Mouse (Mus musculus) embryonic facial prominence, embryonic 15.5 days (tissue): ENCODE measurements at regions not wholly inside any gene's neighbourhood (a gene's known extent, or its start where the extent isn't known, plus 50 kb on each side); places are given as distances from the start of the nearest gene placed in this dataset.
A peak's percentile ranks its signal among the peaks of the same experiment; 100 is the strongest.
"Not testable (repeated sequence)": the region's sequence is repeated elsewhere in the genome, so short reads cannot be mapped to it uniquely, and the experiment has no call there.

ENCODE experiments used
- ATAC-seq: fragments of 200-750 bp; cut with Nextera tagmentation; 2 replicates; pipeline ENCODE4 v1.8.0; 2017; ENCODE audit warnings: low read depth, moderate TSS enrichment; ENCODE audit not compliant: insufficient number of reproducible peaks, low FRiP score, low TSS enrichment
- H3K27ac ChIP-seq: fragments of 300-500 bp; sonication (generic); replicated peaks from 2 replicates; pipeline ENCODE4 v1.5.1; 2015; ENCODE audit warnings: mild to moderate bottlenecking, inconsistent platforms
- H3K27me3 ChIP-seq: fragments of 300-500 bp; sonication (generic); 2 replicates; pipeline ENCODE4 v1.6.1; 2015; ENCODE audit warnings: inconsistent platforms
- H3K36me3 ChIP-seq: fragments of 300-500 bp; sonication (generic); 2 replicates; pipeline ENCODE4 v1.6.1; 2015; ENCODE audit warnings: mild to moderate bottlenecking, inconsistent platforms
- H3K4me1 ChIP-seq: fragments of 300-500 bp; sonication (generic); 2 replicates; pipeline ENCODE4 v1.6.1; 2015; ENCODE audit warnings: inconsistent platforms
- H3K4me2 ChIP-seq: fragments of 300-500 bp; sonication (generic); replicated peaks from 2 replicates; pipeline ENCODE4 v1.6.1; 2015; ENCODE audit warnings: mild to moderate bottlenecking, inconsistent platforms
- H3K4me3 ChIP-seq: fragments of 300-500 bp; sonication (generic); replicated peaks from 2 replicates; pipeline ENCODE4 v1.5.1; 2015; ENCODE audit warnings: mild to moderate bottlenecking, inconsistent platforms
- H3K9ac ChIP-seq: fragments of 300-500 bp; sonication (generic); 2 replicates; pipeline ENCODE4 v1.6.1; 2015; ENCODE audit warnings: inconsistent platforms
- H3K9me3 ChIP-seq: fragments of 300-500 bp; sonication (generic); replicated peaks from 2 replicates; pipeline ENCODE4 v1.6.1; 2016; ENCODE audit warnings: inconsistent platforms
- WGBS: fragments of 180-500 bp; shearing (Covaris S2); methylation state at CpG from one replicate; pipeline ENCODE4 v1.1.7; 2015; 5-methylcytosine and 5-hydroxymethylcytosine counted together

- Histone ChIP-seq H3K4me1 (no peaks in the 10 kb centered on the region), H3K36me3 (no peaks in the 10 kb centered on the region), H3K9ac (no peak overlapping the region), H3K4me2 (no peak overlapping the region), H3K9me3 (no peaks in the 10 kb centered on the region), H3K4me3 (no peak overlapping the region), H3K27ac (no peak overlapping the region), H3K27me3 (no peaks in the 10 kb centered on the region)
- WGBS = 45% methylated on average over 15 of the region's 15 CpGs
- ATAC-seq = no peak
Observed at GRCm38 (mm10) chr16:30709501-30709900, 110.0 kb downstream of the Fam43a start.

DNA sequence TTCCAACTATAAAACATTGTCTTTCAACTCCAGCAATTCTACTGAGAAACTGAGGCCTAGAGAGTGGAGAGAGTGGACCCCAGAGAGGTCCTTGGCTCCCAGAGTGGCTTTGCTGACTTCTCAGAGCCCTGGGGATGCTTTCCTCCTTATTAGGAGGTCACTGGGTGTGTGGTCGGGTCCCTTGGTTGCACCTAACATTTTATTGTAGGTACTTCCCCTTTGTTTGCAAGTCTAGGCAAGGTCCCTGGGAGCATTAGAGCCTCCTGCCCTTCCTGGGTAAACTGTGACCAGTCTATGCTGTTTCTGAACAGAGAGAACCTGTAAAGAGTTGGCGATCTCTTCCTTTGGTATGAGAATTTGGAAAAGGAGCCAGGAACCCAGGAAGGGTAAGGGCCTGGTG, 110.5 kb downstream of the Fam43a start:
- H3K27me3 ChIP-seq = no peaks in the 10 kb centered on the region
- no peak overlapping the region for H3K4me3 ChIP-seq
- no peaks in the 10 kb centered on the region for H3K36me3 ChIP-seq
- H3K4me2 ChIP-seq = no peak overlapping the region
- H3K9me3 ChIP-seq = no peaks in the 10 kb centered on the region
- H3K27ac ChIP-seq = no peak overlapping the region
- no peak overlapping the region for H3K9ac ChIP-seq
- no peaks in the 10 kb centered on the region for H3K4me1 ChIP-seq
- 67% methylated on average over 2 of the region's 2 CpGs for WGBS
- ATAC-seq = no peak

DNA sequence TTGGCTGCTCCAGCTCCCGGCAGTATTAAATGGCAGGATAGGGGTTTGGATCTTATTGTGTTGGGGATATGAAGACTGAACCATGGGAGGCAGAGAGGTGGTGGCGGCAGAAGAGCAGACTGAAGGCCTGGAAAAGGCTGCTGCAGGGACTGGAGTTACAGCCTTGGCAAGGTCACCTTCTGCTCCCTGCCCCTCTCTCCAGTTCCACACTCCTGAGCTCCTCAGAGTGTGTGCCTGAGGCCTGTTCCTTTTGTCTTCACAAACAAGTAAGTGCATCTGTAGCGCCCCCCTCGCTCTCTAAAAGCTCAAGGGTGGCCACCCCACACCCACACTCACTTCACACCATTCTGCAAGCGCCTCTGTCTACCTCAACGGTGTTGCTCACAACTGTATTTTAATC, 113.0 kb downstream of the Fam43a start:
- H3K36me3 ChIP-seq = no peaks in the 10 kb centered on the region
- ATAC-seq = no peak
- H3K9ac ChIP-seq = no peak overlapping the region
- no peaks in the 10 kb centered on the region for H3K27me3 ChIP-seq
- H3K4me2 ChIP-seq = no peak overlapping the region
- H3K4me3 ChIP-seq = no peak overlapping the region
- no peak overlapping the region for H3K27ac ChIP-seq
- 84% methylated on average over 6 of the region's 6 CpGs for WGBS
- no peaks in the 10 kb centered on the region for H3K4me1 ChIP-seq
- no peaks in the 10 kb centered on the region for H3K9me3 ChIP-seq

- H3K27me3 ChIP-seq, H3K27ac ChIP-seq, H3K4me3 ChIP-seq, H3K9ac ChIP-seq, H3K9me3 ChIP-seq, H3K4me2 ChIP-seq, ATAC-seq, H3K36me3 ChIP-seq, H3K4me1 ChIP-seq: not testable (repeated sequence)
Observed at GRCm38 (mm10) chr16:30717577-30717976, 118.1 kb downstream of the Fam43a start.

DNA sequence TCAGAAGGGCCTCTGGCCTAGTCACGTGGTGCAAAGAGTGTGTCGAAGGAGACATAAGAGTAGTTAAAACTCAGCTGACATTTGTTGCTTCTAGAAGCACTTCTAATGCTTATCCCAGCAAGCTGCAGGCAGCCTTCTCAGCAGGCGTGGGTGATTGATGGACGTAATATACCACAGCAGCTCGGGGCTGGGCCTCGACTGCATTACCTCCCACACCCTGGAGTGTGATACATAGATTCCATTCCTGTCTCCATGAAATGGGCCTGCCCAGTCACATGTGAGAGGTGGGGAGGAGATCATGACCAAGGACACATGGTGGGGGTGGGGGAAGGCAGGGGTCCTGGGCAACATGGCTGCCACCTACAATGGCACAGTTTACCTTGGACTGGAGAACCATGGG, 121.3 kb downstream of the Fam43a start:
- no peak overlapping the region for H3K4me2 ChIP-seq
- H3K36me3 ChIP-seq = no peaks in the 10 kb centered on the region
- ATAC-seq = no peak
- H3K27ac ChIP-seq = no peak overlapping the region
- H3K4me3 ChIP-seq = no peak overlapping the region
- no peaks in the 10 kb centered on the region for H3K9me3 ChIP-seq
- H3K9ac ChIP-seq = no peak overlapping the region
- no peaks in the 10 kb centered on the region for H3K4me1 ChIP-seq
- no peaks in the 10 kb centered on the region for H3K27me3 ChIP-seq
- 66% methylated on average over 6 of the region's 6 CpGs for WGBS

GRCm38 (mm10) chr16:30721223-30721622, 121.7 kb downstream of the Fam43a start:
- H3K27me3 ChIP-seq = no peaks in the 10 kb centered on the region
- H3K27ac ChIP-seq = no peak overlapping the region
- ATAC-seq = no peak
- H3K4me3 ChIP-seq = no peak overlapping the region
- H3K9me3 ChIP-seq = no peaks in the 10 kb centered on the region
- no peak overlapping the region for H3K4me2 ChIP-seq
- H3K36me3 ChIP-seq = no peaks in the 10 kb centered on the region
- no peak overlapping the region for H3K9ac ChIP-seq
- no peaks in the 10 kb centered on the region for H3K4me1 ChIP-seq

GRCm38 (mm10) chr16:30722372-30722771, 122.8 kb downstream of the Fam43a start:
- ATAC-seq = no peak
- no peaks in the 10 kb centered on the region for H3K27me3 ChIP-seq
- no peak overlapping the region for H3K4me3 ChIP-seq
- 79% methylated on average over 3 of the region's 3 CpGs for WGBS
- no peak overlapping the region for H3K9ac ChIP-seq
- no peaks in the 10 kb centered on the region for H3K9me3 ChIP-seq
- no peaks in the 10 kb centered on the region for H3K4me1 ChIP-seq
- no peaks in the 10 kb centered on the region for H3K36me3 ChIP-seq
- no peak overlapping the region for H3K4me2 ChIP-seq
- no peak overlapping the region for H3K27ac ChIP-seq

DNA sequence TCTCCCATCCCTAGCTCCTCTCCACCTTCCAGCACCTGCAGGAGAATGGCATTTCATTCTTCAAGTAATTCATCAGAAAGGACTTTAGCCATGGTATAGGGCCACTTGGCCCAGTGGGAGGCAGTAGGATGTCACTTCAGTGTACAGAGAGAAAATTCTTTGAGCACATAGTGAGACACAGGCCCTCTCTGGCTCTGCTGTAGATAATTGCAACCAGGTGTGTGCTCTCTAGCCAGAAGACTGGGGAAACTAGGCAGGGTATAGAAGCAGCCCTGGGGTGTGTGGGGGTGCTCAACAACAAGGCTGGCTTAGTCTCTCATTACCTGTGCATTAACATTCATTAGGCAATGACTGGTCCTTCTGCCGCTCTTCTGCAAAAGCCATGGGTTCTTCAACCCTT, 125.1 kb downstream of the Fam43a start:
- peak; percentile 65; the same call in 1 of the 2 replicates for ATAC-seq
- Histone ChIP-seq H3K4me2 (no peak overlapping the region), H3K9me3 (no peaks in the 10 kb centered on the region), H3K4me3 (no peak overlapping the region), H3K36me3 (no peaks in the 10 kb centered on the region), H3K27me3 (no peaks in the 10 kb centered on the region), H3K4me1 (no peaks in the 10 kb centered on the region), H3K9ac (no peak overlapping the region), H3K27ac (no peak overlapping the region)
- 52% methylated on average over 1 of the region's 1 CpGs for WGBS

GRCm38 (mm10) chr16:30732770-30733415, 133.4 kb downstream of the Fam43a start:
- H3K4me3 ChIP-seq = no peak overlapping the region
- no peaks in the 10 kb centered on the region for H3K9me3 ChIP-seq
- peaks cover 11% of the 10 kb centered on the region for H3K4me1 ChIP-seq
- no peaks in the 10 kb centered on the region for H3K27me3 ChIP-seq
- 46% methylated on average over 9 of the region's 9 CpGs for WGBS
- no peak overlapping the region for H3K4me2 ChIP-seq
- no peak overlapping the region for H3K27ac ChIP-seq
- no peaks in the 10 kb centered on the region for H3K36me3 ChIP-seq
- ATAC-seq = no peak
- H3K9ac ChIP-seq = no peak overlapping the region

DNA sequence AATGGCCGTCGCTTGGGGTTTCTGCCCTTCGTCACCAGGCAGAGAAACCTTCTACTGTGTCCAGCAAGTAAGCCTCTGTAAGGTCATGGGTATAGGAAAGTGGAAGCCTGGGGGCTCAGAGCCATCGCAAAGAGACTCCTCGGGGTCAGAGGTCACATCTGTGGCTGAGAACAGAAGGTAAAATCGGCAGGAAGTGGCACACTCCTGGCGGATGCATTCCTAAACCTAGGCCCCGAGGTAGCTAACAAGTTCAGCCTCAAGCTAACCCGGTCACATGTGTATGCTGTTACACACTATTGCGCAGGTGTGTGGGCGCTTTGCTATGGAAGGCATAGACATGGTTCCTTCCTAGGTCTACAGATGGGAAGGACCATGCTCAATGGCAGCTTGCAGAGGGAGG, 134.0 kb downstream of the Fam43a start:
- no peak overlapping the region for H3K4me3 ChIP-seq
- H3K27me3 ChIP-seq = no peaks in the 10 kb centered on the region
- H3K9me3 ChIP-seq = no peaks in the 10 kb centered on the region
- 37% methylated on average over 11 of the region's 11 CpGs for WGBS
- no peak for ATAC-seq
- H3K27ac ChIP-seq = no peak overlapping the region
- H3K4me1 ChIP-seq = peaks cover 11% of the 10 kb centered on the region
- H3K4me2 ChIP-seq = no peak overlapping the region
- H3K36me3 ChIP-seq = no peaks in the 10 kb centered on the region
- H3K9ac ChIP-seq = no peak overlapping the region

GRCm38 (mm10) chr16:30735360-30735759, 135.8 kb downstream of the Fam43a start:
- peaks cover 11% of the 10 kb centered on the region for H3K4me1 ChIP-seq
- no peak for ATAC-seq
- no peaks in the 10 kb centered on the region for H3K27me3 ChIP-seq
- H3K9ac ChIP-seq = no peak overlapping the region
- no peaks in the 10 kb centered on the region for H3K36me3 ChIP-seq
- no peak overlapping the region for H3K4me3 ChIP-seq
- no peak overlapping the region for H3K27ac ChIP-seq
- WGBS = 41% methylated on average over 3 of the region's 3 CpGs
- H3K4me2 ChIP-seq = no peak overlapping the region
- no peaks in the 10 kb centered on the region for H3K9me3 ChIP-seq

DNA sequence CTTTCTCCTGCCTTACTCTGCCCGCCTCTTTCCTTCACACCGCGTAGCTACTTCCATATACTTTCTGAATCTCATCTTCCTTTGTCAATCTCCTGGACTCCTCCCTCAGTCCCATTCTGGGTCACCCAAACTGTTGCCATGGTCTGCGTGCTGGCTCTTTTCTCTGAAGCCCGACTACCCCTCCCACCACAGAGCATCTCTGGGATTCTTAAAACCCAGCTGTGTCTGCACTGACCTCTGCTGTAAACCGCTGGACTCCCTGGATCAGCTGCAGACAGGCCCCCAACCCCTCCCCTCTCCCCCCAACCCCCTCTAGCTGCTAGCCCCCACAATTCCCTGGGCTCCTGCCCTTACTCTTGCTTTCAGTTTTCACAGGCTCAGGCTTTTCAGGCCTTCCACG, 136.4 kb downstream of the Fam43a start:
- H3K4me3 ChIP-seq = no peak overlapping the region
- H3K27ac ChIP-seq = no peak overlapping the region
- ATAC-seq = no peak
- 32% methylated on average over 7 of the region's 7 CpGs for WGBS
- no peak overlapping the region for H3K9ac ChIP-seq
- H3K9me3 ChIP-seq = no peaks in the 10 kb centered on the region
- H3K4me2 ChIP-seq = no peak overlapping the region
- H3K27me3 ChIP-seq = no peaks in the 10 kb centered on the region
- no peaks in the 10 kb centered on the region for H3K36me3 ChIP-seq
- H3K4me1 ChIP-seq = peaks cover 11% of the 10 kb centered on the region
